Mouse (Mus musculus): Measurements from ENCODE around the gene Bcl2l15. TPM values are rescaled to one million over a fixed set of nuclear protein-coding genes. Genes with fewer than 3 reads are reported as not detected.
A peak's percentile ranks its signal among the peaks of the same experiment; 100 is the strongest.
"Not testable (repeated sequence)": the region's sequence is repeated elsewhere in the genome, so short reads cannot be mapped to it uniquely, and the experiment has no call there.

The Bcl2l15 gene
- 0.23 and 0.41 TPM in 2 replicates for polyA plus RNA-seq (2015; fragmentation: Nextera tagmentation; extraction: Ambion mirVana)

- H3K9me3 ChIP-seq, result no peaks in the 10 kb centered on the region
- H3K4me2 ChIP-seq (replicated peaks), result no peak within 1 kb of the TSS
- ATAC-seq (ENCODE audit: low FRiP score, low read depth), result no peak
- no peak within 1 kb of the TSS for H3K4me3 ChIP-seq
- no peaks in the 10 kb centered on the region for H3K36me3 ChIP-seq
- no peak within 1 kb of the TSS for H3K9ac ChIP-seq
- H3K27ac ChIP-seq, result no peak within 1 kb of the TSS
- H3K4me1 ChIP-seq, result no peaks in the 10 kb centered on the region
- H3K27me3 ChIP-seq, result no peaks in the 10 kb centered on the region
Observed at GRCm38 (mm10) chr3:103832426-103832825, at the start of gene Bcl2l15. TSS of gene Bcl2l15 (plus strand) at chr3:103832601.

GRCm38 (mm10) chr3:103782844-103783609 is 49.4 kb upstream of the Bcl2l15 start:
- Histone ChIP-seq H3K27me3 (no peaks in the 10 kb centered on the region), H3K4me3 (no peak overlapping the region), H3K36me3 (peaks cover 5% of the 10 kb centered on the region; the same call in 1 of the 2 replicates), H3K9me3 (no peaks in the 10 kb centered on the region), H3K4me2 (replicated peaks) (no peak overlapping the region), H3K27ac (no peak overlapping the region), H3K9ac (no peak overlapping the region), H3K4me1 (peaks cover 13% of the 10 kb centered on the region)
- no peak for ATAC-seq (ENCODE audit: low FRiP score, low read depth)
- WGBS, result 85% methylated on average over 4 of the region's 4 CpGs

GRCm38 (mm10) chr3:103787225-103787624 is 45.2 kb upstream of the Bcl2l15 start:
- Histone ChIP-seq H3K4me1 (peaks cover 35% of the 10 kb centered on the region), H3K36me3 (no peaks in the 10 kb centered on the region), H3K9ac (no peak overlapping the region), H3K9me3 (no peaks in the 10 kb centered on the region), H3K4me2 (replicated peaks) (no peak overlapping the region), H3K27me3 (no peaks in the 10 kb centered on the region), H3K27ac (no peak overlapping the region), H3K4me3 (no peak overlapping the region)
- 75% methylated on average over 7 of the region's 7 CpGs for WGBS
- ATAC-seq (ENCODE audit: low FRiP score, low read depth), result no peak

GRCm38 (mm10) chr3:103789096-103789495 is 43.3 kb upstream of the Bcl2l15 start:
- no peak overlapping the region for H3K27ac ChIP-seq
- H3K36me3 ChIP-seq, result no peaks in the 10 kb centered on the region
- 0 out of 2 replicates have a peak, but pooled peaks cover 2% of the 10 kb centered on the region for H3K27me3 ChIP-seq
- 78% methylated on average over 7 of the region's 7 CpGs for WGBS
- peak overlapping the region; percentile 93; the same call in 1 of the 2 replicates for H3K4me3 ChIP-seq
- ATAC-seq (ENCODE audit: low FRiP score, low read depth), result no peak
- H3K4me2 ChIP-seq (replicated peaks), result peak overlapping the region; percentile 77
- no peak overlapping the region for H3K9ac ChIP-seq
- peaks cover 35% of the 10 kb centered on the region for H3K4me1 ChIP-seq
- no peaks in the 10 kb centered on the region for H3K9me3 ChIP-seq

- 3% methylated on average over 14 of the region's 14 CpGs for WGBS
- peak overlapping the region; percentile 29; the same call in 1 of the 2 replicates for H3K27ac ChIP-seq
- peak overlapping the region; percentile 93 for H3K4me3 ChIP-seq
- ATAC-seq (ENCODE audit: low FRiP score, low read depth), result no peak
- peak overlapping the region; percentile 77 for H3K4me2 ChIP-seq (replicated peaks)
- 0 out of 2 replicates have a peak, but pooled peaks cover 3% of the 10 kb centered on the region for H3K27me3 ChIP-seq
- H3K9me3 ChIP-seq, result no peaks in the 10 kb centered on the region
- peaks cover 32% of the 10 kb centered on the region for H3K4me1 ChIP-seq
- H3K36me3 ChIP-seq, result no peaks in the 10 kb centered on the region
- peak overlapping the region; percentile 93 for H3K9ac ChIP-seq
Observed at GRCm38 (mm10) chr3:103789891-103790345, 42.5 kb upstream of the Bcl2l15 start.

GRCm38 (mm10) chr3:103790346-103791145 is 41.9 kb upstream of the Bcl2l15 start:
- no peaks in the 10 kb centered on the region for H3K9me3 ChIP-seq
- H3K27ac ChIP-seq, result peak overlapping the region; percentile 89
- no peaks in the 10 kb centered on the region for H3K36me3 ChIP-seq
- H3K27me3 ChIP-seq, result 0 out of 2 replicates have a peak, but pooled peaks cover 3% of the 10 kb centered on the region
- peak; percentile 86 for ATAC-seq (ENCODE audit: low FRiP score, low read depth)
- H3K9ac ChIP-seq, result peak overlapping the region; percentile 93
- H3K4me3 ChIP-seq, result peak overlapping the region; percentile 93
- peaks cover 25% of the 10 kb centered on the region for H3K4me1 ChIP-seq
- WGBS, result 0% methylated on average over 48 of the region's 61 CpGs
- H3K4me2 ChIP-seq (replicated peaks), result peak overlapping the region; percentile 77

- Histone ChIP-seq H3K36me3 (no peaks in the 10 kb centered on the region), H3K27me3 (0 out of 2 replicates have a peak, but pooled peaks cover 3% of the 10 kb centered on the region), H3K4me2 (replicated peaks) (peak within 1 kb of the TSS; percentile 77), H3K4me1 (peaks cover 25% of the 10 kb centered on the region), H3K4me3 (peak within 1 kb of the TSS; percentile 93), H3K9ac (peak within 1 kb of the TSS; percentile 93), H3K9me3 (no peaks in the 10 kb centered on the region), H3K27ac (peak within 1 kb of the TSS; percentile 89)
- 10% methylated on average over 49 of the region's 49 CpGs for WGBS
- peak; percentile 96 for ATAC-seq (ENCODE audit: low FRiP score, low read depth)
Observed at GRCm38 (mm10) chr3:103791230-103792110, 40.9 kb upstream of the Bcl2l15 start, which contains the start of gene Hipk1. TSS of gene Hipk1 (minus strand) at chr3:103791563.

- not testable (repeated sequence) for H3K36me3 ChIP-seq; H3K27me3 ChIP-seq; ATAC-seq (ENCODE audit: low FRiP score, low read depth); H3K27ac ChIP-seq; H3K9me3 ChIP-seq
- Histone ChIP-seq H3K4me2 (replicated peaks) (peak overlapping the region; percentile 77), H3K4me1 (peaks cover 25% of the 10 kb centered on the region), H3K9ac (peak overlapping the region; percentile 93; the same call in 1 of the 2 replicates), H3K4me3 (peak overlapping the region; percentile 93; the same call in 1 of the 2 replicates)
- WGBS, result 85% methylated on average over 5 of the region's 5 CpGs
Observed at GRCm38 (mm10) chr3:103792111-103792406, 40.3 kb upstream of the Bcl2l15 start.

GRCm38 (mm10) chr3:103792566-103792965 is 39.8 kb upstream of the Bcl2l15 start:
- Histone ChIP-seq H3K27me3 (0 out of 2 replicates have a peak, but pooled peaks cover 3% of the 10 kb centered on the region), H3K4me1 (peaks cover 21% of the 10 kb centered on the region), H3K9me3 (no peaks in the 10 kb centered on the region), H3K9ac (no peak overlapping the region), H3K36me3 (no peaks in the 10 kb centered on the region), H3K4me3 (no peak overlapping the region), H3K4me2 (replicated peaks) (no peak overlapping the region), H3K27ac (no peak overlapping the region)
- no peak for ATAC-seq (ENCODE audit: low FRiP score, low read depth)
- WGBS, result 78% methylated on average over 1 of the region's 1 CpGs

GRCm38 (mm10) chr3:103796389-103796788 is 36.0 kb upstream of the Bcl2l15 start:
- 56% methylated on average over 2 of the region's 2 CpGs for WGBS

GRCm38 (mm10) chr3:103799507-103799906 is 32.9 kb upstream of the Bcl2l15 start:
- WGBS, result 78% methylated on average over 2 of the region's 2 CpGs
- ATAC-seq (ENCODE audit: low FRiP score, low read depth), result no peak
- Histone ChIP-seq H3K4me2 (replicated peaks) (no peak overlapping the region), H3K9me3 (no peaks in the 10 kb centered on the region), H3K4me1 (peaks cover 7% of the 10 kb centered on the region; the same call in 1 of the 2 replicates), H3K9ac (no peak overlapping the region), H3K36me3 (peaks cover 27% of the 10 kb centered on the region), H3K27ac (no peak overlapping the region), H3K27me3 (no peaks in the 10 kb centered on the region), H3K4me3 (no peak overlapping the region)

More at GRCm38 (mm10) chr3:103796389-103796788, 36.0 kb upstream of the Bcl2l15 start:
- Histone ChIP-seq H3K9ac (no peak overlapping the region), H3K4me2 (replicated peaks) (no peak overlapping the region), H3K9me3 (no peaks in the 10 kb centered on the region), H3K4me1 (peaks cover 6% of the 10 kb centered on the region; the same call in 1 of the 2 replicates), H3K27ac (no peak overlapping the region), H3K36me3 (no peaks in the 10 kb centered on the region), H3K4me3 (no peak overlapping the region), H3K27me3 (0 out of 2 replicates have a peak, but pooled peaks cover 3% of the 10 kb centered on the region)
- no peak for ATAC-seq (ENCODE audit: low FRiP score, low read depth)
